10 mouse cellular contexts compared by ENCODE assay signal in the genomic region with DNA sequence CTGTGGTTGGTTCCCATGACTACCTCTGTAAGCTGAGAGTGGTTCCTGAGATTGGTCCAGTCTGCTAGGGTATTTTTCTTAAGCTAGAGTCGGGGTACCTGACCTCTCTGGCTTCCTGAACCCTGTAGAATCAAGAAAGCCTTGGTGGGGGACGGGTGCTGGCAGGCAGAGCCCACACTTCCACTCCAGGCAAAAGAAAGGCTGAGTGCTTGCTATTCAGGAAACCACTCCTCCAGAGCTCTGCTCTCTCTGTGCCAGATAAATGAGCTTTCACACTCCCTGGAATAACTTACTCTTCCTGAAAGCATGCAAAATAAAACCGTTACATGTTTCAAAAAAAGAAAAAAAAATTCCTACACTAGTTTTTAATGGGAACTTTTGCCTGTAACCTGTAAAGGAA. TPM values are rescaled to one million over a fixed set of nuclear protein-coding genes. Genes with fewer than 3 reads are reported as not detected.
A peak's percentile ranks its signal among the peaks of the same experiment; 100 is the strongest.
DNase-seq lines count a peak whose midpoint lies in the region; ATAC-seq and TF ChIP-seq lines count a peak whose summit lies in the region.
"Had no signal": no experiment of that assay in that cellular context is flagged by ENCODE, and none has a peak within 500 bp of the region (broad histone marks: within the 10 kb centered on the region; RNA-seq: fewer than 3 reads in every experiment).

No protein-coding gene starts in this region.

- ATAC-seq in hindbrain, embryonic 13.5 days (ENCODE audit: low FRiP score) = 0 out of 2 replicates have a peak, but pooled peaks have one; percentile 15
- no peak for ATAC-seq in hindbrain, embryonic 12.5 days (ENCODE audit: low FRiP score)
- no peak for ATAC-seq in lung, embryonic 15.5 days (ENCODE audit: borderline replicate concordance, extremely low read depth, low FRiP score, low TSS enrichment)
- ATAC-seq in forebrain, embryonic 14.5 days = peak; percentile 57
- ATAC-seq in hindbrain, postnatal 0 days = peak; percentile 66; the same call in 1 of the 2 replicates

- no peaks in the 10 kb centered on the region for H3K36me3 ChIP-seq in hindbrain, embryonic 13.5 days
- no peaks in the 10 kb centered on the region for H3K36me3 ChIP-seq in hindbrain, embryonic 12.5 days
- no peaks in the 10 kb centered on the region for H3K36me3 ChIP-seq in lung, embryonic 15.5 days
- H3K36me3 ChIP-seq in forebrain, embryonic 14.5 days (ENCODE audit: control insufficient read depth, insufficient read depth, low read length) = no peaks in the 10 kb centered on the region
- H3K36me3 ChIP-seq in hindbrain, postnatal 0 days (ENCODE audit: insufficient read depth, low read length) = no peaks in the 10 kb centered on the region
- H3K36me3 ChIP-seq: limb, embryonic 12.5 days had no signal

- H3K4me1 ChIP-seq in hindbrain, embryonic 13.5 days (replicated peaks) = peaks cover 33% of the 10 kb centered on the region
- H3K4me1 ChIP-seq in hindbrain, embryonic 12.5 days = peaks cover 17% of the 10 kb centered on the region
- peaks cover 18% of the 10 kb centered on the region; the same call in 1 of the 2 replicates for H3K4me1 ChIP-seq in lung, embryonic 15.5 days
- peaks cover 6% of the 10 kb centered on the region for H3K4me1 ChIP-seq in forebrain, embryonic 14.5 days (ENCODE audit: control insufficient read depth, insufficient read depth, low read length)
- peaks cover 13% of the 10 kb centered on the region; the same call in 1 of the 2 replicates for H3K4me1 ChIP-seq in hindbrain, postnatal 0 days (ENCODE audit: insufficient read depth, low read length)

- no peaks in the 10 kb centered on the region for H3K9me3 ChIP-seq in hindbrain, embryonic 13.5 days
- no peaks in the 10 kb centered on the region for H3K9me3 ChIP-seq in hindbrain, embryonic 12.5 days (replicated peaks)
- no peaks in the 10 kb centered on the region for H3K9me3 ChIP-seq in lung, embryonic 15.5 days
- H3K9me3 ChIP-seq in forebrain, embryonic 14.5 days (replicated peaks; ENCODE audit: control insufficient read depth, low read length) = no peaks in the 10 kb centered on the region
- no peaks in the 10 kb centered on the region for H3K9me3 ChIP-seq in hindbrain, postnatal 0 days (ENCODE audit: low read length)
- H3K9me3 ChIP-seq: limb, embryonic 12.5 days had no signal

- no peak overlapping the region for H3K9ac ChIP-seq in hindbrain, embryonic 13.5 days
- H3K9ac ChIP-seq in hindbrain, embryonic 12.5 days = no peak overlapping the region
- H3K9ac ChIP-seq in lung, embryonic 15.5 days = no peak overlapping the region
- no peak overlapping the region for H3K9ac ChIP-seq in forebrain, embryonic 14.5 days (ENCODE audit: low read length)
- no peak overlapping the region for H3K9ac ChIP-seq in hindbrain, postnatal 0 days (replicated peaks; ENCODE audit: low read length)
- H3K9ac ChIP-seq: limb, embryonic 12.5 days had no signal

- no peak overlapping the region for H3K4me3 ChIP-seq in hindbrain, embryonic 13.5 days
- H3K4me3 ChIP-seq in hindbrain, embryonic 12.5 days = no peak overlapping the region
- H3K4me3 ChIP-seq in lung, embryonic 15.5 days = no peak overlapping the region
- H3K4me3 ChIP-seq in forebrain, embryonic 14.5 days (ENCODE audit: low read depth, low read length) = no peak overlapping the region
- H3K4me3 ChIP-seq in hindbrain, postnatal 0 days (ENCODE audit: low read length) = no peak overlapping the region
- H3K4me3 ChIP-seq: limb, embryonic 12.5 days had no signal

- TF ChIP-seq CTCF in hindbrain, postnatal 0 days (IDR thresholded peaks at IDR 0.05; ENCODE audit: low read depth) = no peak

- no peak for DNase-seq in lung, postnatal 4 days
- no peak for DNase-seq in forebrain, embryonic 14.5 days (ENCODE audit: low spot score)
- DNase-seq in hindbrain, postnatal 0 days (ENCODE audit: low spot score) = peak; percentile 46
- no peak for DNase-seq in urinary bladder, postnatal 14 days (ENCODE audit: low spot score)
- no peak for DNase-seq in urinary bladder, postnatal 36 days (ENCODE audit: low spot score in 2 of 2)

- peak overlapping the region; percentile 30; the same call in 1 of the 2 replicates for H3K27ac ChIP-seq in hindbrain, embryonic 13.5 days
- H3K27ac ChIP-seq in hindbrain, embryonic 12.5 days = no peak overlapping the region
- H3K27ac ChIP-seq in lung, embryonic 15.5 days = peak overlapping the region; percentile 59; the same call in 1 of the 2 replicates
- no peak overlapping the region for H3K27ac ChIP-seq in forebrain, embryonic 14.5 days (ENCODE audit: low read depth, low read length)
- H3K27ac ChIP-seq in hindbrain, postnatal 0 days = no peak overlapping the region
- H3K27ac ChIP-seq: limb, embryonic 12.5 days had no signal

- no peaks in the 10 kb centered on the region for H3K27me3 ChIP-seq in hindbrain, embryonic 13.5 days
- no peaks in the 10 kb centered on the region for H3K27me3 ChIP-seq in hindbrain, embryonic 12.5 days
- no peaks in the 10 kb centered on the region for H3K27me3 ChIP-seq in lung, embryonic 15.5 days
- H3K27me3 ChIP-seq in forebrain, embryonic 14.5 days (replicated peaks; ENCODE audit: control insufficient read depth, insufficient read depth, low read length) = no peaks in the 10 kb centered on the region
- H3K27me3 ChIP-seq in hindbrain, postnatal 0 days (ENCODE audit: insufficient read depth, low read length) = no peaks in the 10 kb centered on the region
- H3K27me3 ChIP-seq: CH12.LX had no signal

- no peak overlapping the region for H3K4me2 ChIP-seq in hindbrain, embryonic 13.5 days
- no peak overlapping the region for H3K4me2 ChIP-seq in hindbrain, embryonic 12.5 days (replicated peaks)
- H3K4me2 ChIP-seq in lung, embryonic 15.5 days = no peak overlapping the region; the same call in 1 of the 2 replicates
- H3K4me2 ChIP-seq in forebrain, embryonic 14.5 days (ENCODE audit: low read length) = no peak overlapping the region
- H3K4me2 ChIP-seq in hindbrain, postnatal 0 days (ENCODE audit: low read depth, low read length) = peak overlapping the region; percentile 13; the same call in 1 of the 2 replicates
- H3K4me2 ChIP-seq: limb, embryonic 12.5 days had no signal

- 18% methylated on average over 3 of the region's 3 CpGs for WGBS in hindbrain, embryonic 13.5 days
- 18% methylated on average over 3 of the region's 3 CpGs for WGBS in hindbrain, embryonic 12.5 days
- WGBS in lung, embryonic 15.5 days = 15% methylated on average over 3 of the region's 3 CpGs
- WGBS in forebrain, embryonic 14.5 days = 10% methylated on average over 3 of the region's 3 CpGs
- WGBS in hindbrain, postnatal 0 days = 20% methylated on average over 3 of the region's 3 CpGs

RNA-seq across cellular contexts. Expression of a gene that starts 38.5 kb away (rescaled TPM):
- polyA plus RNA-seq in hindbrain, embryonic 13.5 days (2015; fragmentation: Nextera tagmentation; extraction: Ambion mirVana) = 40.5 and 43.4 TPM in 2 replicates
- polyA plus RNA-seq in hindbrain, embryonic 12.5 days (2016; fragmentation: Nextera tagmentation; extraction: Ambion mirVana) = 42.5 and 45.0 TPM in 2 replicates
- 23.2 and 28.0 TPM in 2 replicates for polyA plus RNA-seq in lung, embryonic 15.5 days (2015; fragmentation: Nextera tagmentation; extraction: Ambion mirVana)
- 9.7 and 16.9 TPM in 2 replicates for polyA plus RNA-seq in forebrain, embryonic 14.5 days (2014; fragmentation: Nextera tagmentation; extraction: Ambion mirVana)
- 25.9 and 30.7 TPM in 2 replicates for total RNA-seq in hindbrain, postnatal 0 days (2014; rRNA removed)
- 16.4 and 16.7 TPM in 2 replicates for polyA plus RNA-seq in hindbrain, postnatal 0 days (2015; fragmentation: Nextera tagmentation; extraction: Ambion mirVana)

RNA-seq across cellular contexts. Expression of a gene that starts 38.5 kb away (rescaled TPM):
- 29.9 TPM in 2 replicates for polyA plus RNA-seq in hindbrain, embryonic 13.5 days (2015; fragmentation: Nextera tagmentation; extraction: Ambion mirVana)
- polyA plus RNA-seq in hindbrain, embryonic 12.5 days (2016; fragmentation: Nextera tagmentation; extraction: Ambion mirVana) = 32.3 and 33.8 TPM in 2 replicates
- 41.5 and 43.8 TPM in 2 replicates for polyA plus RNA-seq in lung, embryonic 15.5 days (2015; fragmentation: Nextera tagmentation; extraction: Ambion mirVana)
- 32.5 and 37.6 TPM in 2 replicates for polyA plus RNA-seq in forebrain, embryonic 14.5 days (2014; fragmentation: Nextera tagmentation; extraction: Ambion mirVana)
- 21.6 and 24.6 TPM in 2 replicates for total RNA-seq in hindbrain, postnatal 0 days (2014; rRNA removed)
- 31.1 and 32.9 TPM in 2 replicates for polyA plus RNA-seq in hindbrain, postnatal 0 days (2015; fragmentation: Nextera tagmentation; extraction: Ambion mirVana)

Comparison
In these comparisons a context has a peak if more than half of its experiments do, and no peak if none do; other contexts are left out.
1. ATAC-seq: peak in hindbrain, embryonic 13.5 days (single experiment), forebrain, embryonic 14.5 days (single experiment) and hindbrain, postnatal 0 days (single experiment); none in hindbrain, embryonic 12.5 days (single experiment) and lung, embryonic 15.5 days (single experiment).
2. H3K27ac ChIP-seq: peak in hindbrain, embryonic 13.5 days (single experiment) and lung, embryonic 15.5 days (single experiment); none in hindbrain, embryonic 12.5 days (single experiment), forebrain, embryonic 14.5 days (single experiment) and hindbrain, postnatal 0 days (single experiment).